Mouse (Mus musculus) kidney, postnatal 0 days (tissue): ENCODE data around the gene Tex14. TPM values are rescaled to one million over a fixed set of nuclear protein-coding genes. Genes with fewer than 3 reads are reported as not detected.
A peak's percentile ranks its signal among the peaks of the same experiment; 100 is the strongest.

ENCODE experiments used
- ATAC-seq: fragments of 200-750 bp; cut with Nextera tagmentation; replicated peaks from 2 replicates; pipeline ENCODE4 v1.8.0; 2017; ENCODE audit warnings: low read depth, moderate number of reproducible peaks, moderate TSS enrichment, moderate library complexity; ENCODE audit not compliant: low FRiP score
- DNase-seq: peaks from one replicate; pipeline ENCODE4 v3.0.0-alpha.2; 2016; ENCODE audit warnings: low spot score
- H3K27ac ChIP-seq: fragments of 300-500 bp; sonication (generic); 2 replicates; pipeline ENCODE4 v1.5.1; 2014; ENCODE audit warnings: mild to moderate bottlenecking
- H3K27me3 ChIP-seq: fragments of 300-500 bp; sonication (generic); 2 replicates; pipeline ENCODE4 v1.6.1; 2014; ENCODE audit warnings: low read length, mixed read lengths; ENCODE audit not compliant: insufficient read depth
- H3K36me3 ChIP-seq: fragments of 300-500 bp; sonication (generic); 2 replicates; pipeline ENCODE4 v1.6.1; 2014; ENCODE audit warnings: low read length, mixed read lengths; ENCODE audit not compliant: insufficient read depth
- H3K4me1 ChIP-seq: fragments of 300-500 bp; sonication (generic); replicated peaks from 2 replicates; pipeline ENCODE4 v1.6.1; 2014; ENCODE audit warnings: antibody characterized with exemption, low read length, mixed read lengths; ENCODE audit not compliant: insufficient read depth
- H3K4me2 ChIP-seq: fragments of 300-500 bp; sonication (generic); 2 replicates; pipeline ENCODE4 v1.6.1; 2014; ENCODE audit warnings: mild to moderate bottlenecking, low read length, moderate library complexity, mixed read lengths
- H3K4me3 ChIP-seq: fragments of 300-500 bp; sonication (generic); replicated peaks from 2 replicates; pipeline ENCODE4 v1.5.1; 2014; ENCODE audit warnings: low read depth, low read length
- H3K9ac ChIP-seq: fragments of 300-500 bp; sonication (generic); 2 replicates; pipeline ENCODE4 v1.6.1; 2014; ENCODE audit warnings: low read depth, low read length
- H3K9me3 ChIP-seq: fragments of 300-500 bp; sonication (generic); replicated peaks from 2 replicates; pipeline ENCODE4 v1.6.1; 2016; ENCODE audit warnings: low read length, inconsistent platforms, mixed read lengths
- CTCF ChIP-seq: IDR thresholded peaks from 2 replicates; pipeline ENCODE4 v1.5.1; 2016; ENCODE audit warnings: antibody characterized with exemption, low read depth, mild to moderate bottlenecking, moderate library complexity
- WGBS: fragments of 180-500 bp; shearing (Covaris S2); extraction: QIAGEN DNeasy Blood & Tissue Kit; methylation state at CpG from one replicate; pipeline ENCODE4 v1.1.7; 2014; 5-methylcytosine and 5-hydroxymethylcytosine counted together
- polyA plus RNA-seq: library from polyadenylated mRNA; unstranded; fragments of >200 nt; fragmentation: Nextera tagmentation; extraction: Ambion mirVana; gene quantifications from 2 replicates; pipeline ENCODE4 v1.2.1, GENCODE M21; 2015

Tex14 gene
- polyA plus RNA-seq, 1 experiment from 2014 or later, result 0.57 TPM

DNA sequence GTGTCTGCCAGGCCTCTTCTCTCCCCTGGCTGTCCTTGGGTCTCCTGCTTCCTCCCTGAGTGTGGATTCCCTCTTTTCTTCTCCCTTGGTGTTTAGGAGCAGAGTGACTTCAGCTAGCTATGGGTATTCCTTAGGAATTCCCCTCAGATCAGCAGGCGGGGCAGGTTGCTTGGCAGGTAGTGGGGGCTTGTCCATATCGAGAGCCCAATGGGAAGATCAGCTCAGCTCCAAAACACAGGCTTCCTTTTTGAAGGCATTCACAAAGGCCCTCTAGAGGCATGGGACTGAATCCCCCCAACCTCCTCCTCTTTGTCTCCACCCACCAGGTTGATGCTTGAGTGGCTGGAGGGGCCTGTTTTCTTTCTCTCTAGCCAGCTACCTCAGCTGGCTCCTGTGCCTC lies 191.6 kb downstream of the Tex14 start:
- peak; percentile 25; the same call in 1 of the 2 replicates for TF ChIP-seq CTCF
- Histone ChIP-seq H3K4me1 (peaks cover 18% of the 10 kb centered on the region; the same call in 1 of the 2 replicates), H3K4me2 (peak overlapping the region; percentile 97), H3K4me3 (0 out of 2 replicates have a peak overlapping the region, but pooled peaks have one; percentile 69), H3K36me3 (peaks cover 46% of the 10 kb centered on the region), H3K9ac (peak overlapping the region; percentile 72), H3K9me3 (no peaks in the 10 kb centered on the region), H3K27me3 (no peaks in the 10 kb centered on the region), H3K27ac (0 out of 2 replicates have a peak overlapping the region, but pooled peaks have one; percentile 75)
- DNase-seq (peak; percentile 37), ATAC-seq (no peak)
- WGBS, result 28% methylated on average over 2 of the region's 2 CpGs

DNA sequence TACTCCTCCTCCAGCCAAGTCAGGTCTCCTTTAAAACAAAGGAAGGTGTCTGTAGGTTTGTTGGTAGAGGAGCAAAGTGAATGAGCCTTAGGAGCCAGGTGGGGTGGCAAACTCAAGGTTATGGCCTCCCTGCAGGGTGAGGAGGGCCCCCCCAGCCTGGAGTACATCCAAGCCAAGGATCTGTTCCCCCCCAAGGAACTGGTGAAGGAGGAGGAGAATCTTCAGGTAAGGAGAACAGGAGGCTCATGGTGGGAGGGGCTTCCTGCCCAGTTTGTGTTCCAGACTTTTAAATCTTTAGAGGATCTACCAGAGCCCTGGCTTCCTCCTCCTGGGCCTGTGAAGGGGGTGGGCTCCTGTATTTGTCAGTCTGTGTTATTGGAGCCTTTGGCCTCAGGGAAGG lies 192.2 kb downstream of the Tex14 start:
- peaks cover 18% of the 10 kb centered on the region; the same call in 1 of the 2 replicates for H3K4me1 ChIP-seq
- H3K9ac ChIP-seq, result no peak overlapping the region
- no peak for TF ChIP-seq CTCF
- H3K27ac ChIP-seq, result no peak overlapping the region
- no peaks in the 10 kb centered on the region for H3K27me3 ChIP-seq
- no peaks in the 10 kb centered on the region for H3K9me3 ChIP-seq
- ATAC-seq (no peak), DNase-seq (no peak)
- peaks cover 51% of the 10 kb centered on the region for H3K36me3 ChIP-seq
- H3K4me2 ChIP-seq, result no peak overlapping the region
- H3K4me3 ChIP-seq, result no peak overlapping the region

DNA sequence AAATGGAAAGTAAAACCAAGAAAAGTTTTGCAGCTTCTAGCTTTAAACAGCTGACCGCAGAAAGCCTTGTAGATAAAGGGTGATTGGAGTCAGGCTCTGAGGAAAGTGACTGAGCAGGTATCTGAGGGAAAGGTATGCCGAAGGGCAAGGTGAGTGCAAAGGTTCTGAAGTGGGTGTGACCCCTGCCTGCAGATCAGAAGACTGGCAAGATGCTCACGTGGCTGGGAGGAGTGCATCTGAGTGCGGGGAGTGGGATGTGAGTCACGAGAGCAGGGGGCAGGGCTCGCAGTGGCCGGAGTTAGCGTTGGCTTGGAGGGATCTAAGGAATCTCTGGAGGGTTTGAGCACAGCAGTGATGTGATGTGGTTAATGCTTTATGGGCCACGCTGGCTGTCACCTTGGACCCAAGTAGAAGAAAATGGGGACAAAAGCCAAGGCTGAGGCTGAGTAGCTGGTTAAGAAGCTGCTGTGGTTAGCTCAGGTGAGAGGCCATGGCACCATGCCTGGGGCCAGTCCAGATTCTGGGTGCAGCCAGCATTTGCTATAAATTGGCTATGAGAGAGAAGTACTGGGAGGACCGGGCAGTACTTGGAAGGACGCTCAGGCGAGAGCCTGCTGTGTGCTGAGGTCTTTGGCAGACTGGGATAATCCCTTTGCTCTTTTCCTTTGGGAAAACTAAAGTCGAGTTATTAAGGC lies 194.7 kb downstream of the Tex14 start:
- no peak for ATAC-seq
- no peaks in the 10 kb centered on the region for H3K27me3 ChIP-seq
- WGBS, result 86% methylated on average over 13 of the region's 13 CpGs
- peaks cover 18% of the 10 kb centered on the region; the same call in 1 of the 2 replicates for H3K4me1 ChIP-seq
- no peak overlapping the region for H3K4me3 ChIP-seq
- no peak for DNase-seq
- H3K36me3 ChIP-seq, result peaks cover 70% of the 10 kb centered on the region
- H3K27ac ChIP-seq, result no peak overlapping the region
- no peak overlapping the region for H3K9ac ChIP-seq
- no peak overlapping the region for H3K4me2 ChIP-seq
- no peak for TF ChIP-seq CTCF
- no peaks in the 10 kb centered on the region for H3K9me3 ChIP-seq

DNA sequence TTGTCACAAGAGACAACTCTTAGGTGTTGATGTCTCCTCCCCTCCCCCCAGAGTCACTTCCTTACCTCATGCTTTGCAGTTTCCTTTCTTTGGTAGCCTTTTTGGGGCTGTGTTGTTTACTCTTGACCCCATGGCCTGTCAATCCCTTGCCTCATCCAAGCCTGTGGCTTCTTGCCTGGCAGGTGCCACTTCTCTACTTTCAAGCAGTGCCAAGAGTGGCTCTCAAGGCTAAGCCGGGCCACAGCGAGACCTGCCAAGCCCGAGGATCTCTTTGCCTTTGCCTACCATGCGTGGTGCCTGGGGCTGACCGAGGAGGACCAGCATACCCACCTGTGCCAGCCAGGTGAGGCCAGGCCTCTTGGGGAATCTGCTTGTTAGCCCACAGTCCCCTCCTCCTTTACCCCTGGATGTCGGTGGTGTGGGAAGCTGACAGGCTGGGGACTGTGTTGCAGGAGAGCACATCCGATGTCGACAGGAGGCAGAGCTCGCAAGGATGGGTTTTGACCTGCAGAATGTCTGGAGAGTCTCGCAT lies 195.5 kb downstream of the Tex14 start:
- ATAC-seq (no peak), DNase-seq (no peak)
- H3K27ac ChIP-seq, result no peak overlapping the region
- H3K9ac ChIP-seq, result no peak overlapping the region
- H3K36me3 ChIP-seq, result peaks cover 79% of the 10 kb centered on the region
- TF ChIP-seq CTCF, result no peak
- H3K4me2 ChIP-seq, result no peak overlapping the region
- no peaks in the 10 kb centered on the region for H3K27me3 ChIP-seq
- H3K9me3 ChIP-seq, result no peaks in the 10 kb centered on the region
- peaks cover 14% of the 10 kb centered on the region; the same call in 1 of the 2 replicates for H3K4me1 ChIP-seq
- no peak overlapping the region for H3K4me3 ChIP-seq
- WGBS, result 92% methylated on average over 10 of the region's 10 CpGs

DNA sequence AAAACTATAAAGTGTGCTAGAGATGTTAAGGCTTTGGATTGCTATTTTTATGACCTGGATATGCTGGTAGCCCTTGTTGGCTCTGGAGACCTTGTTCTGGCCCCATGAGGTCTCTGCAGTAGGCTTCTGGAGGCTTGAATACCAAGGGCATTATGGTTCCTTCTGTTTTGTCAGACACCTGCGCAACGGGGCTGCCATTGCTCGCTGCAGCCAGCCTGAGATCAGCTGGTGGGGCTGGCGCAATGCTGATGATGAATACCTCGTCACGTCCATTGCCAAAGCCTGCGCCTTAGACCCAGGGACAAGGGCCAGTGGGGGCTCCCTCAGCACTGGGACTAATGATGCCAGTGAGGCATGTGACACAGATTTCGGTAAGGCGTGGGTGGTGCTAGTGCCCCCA lies 197.4 kb downstream of the Tex14 start:
- no peak overlapping the region for H3K27ac ChIP-seq
- 0 out of 2 replicates have a peak, but pooled peaks cover 1% of the 10 kb centered on the region for H3K4me1 ChIP-seq
- no peak overlapping the region for H3K4me3 ChIP-seq
- 95% methylated on average over 9 of the region's 9 CpGs for WGBS
- no peak for TF ChIP-seq CTCF
- peaks cover 88% of the 10 kb centered on the region for H3K36me3 ChIP-seq
- no peaks in the 10 kb centered on the region for H3K27me3 ChIP-seq
- no peak overlapping the region for H3K9ac ChIP-seq
- ATAC-seq (no peak), DNase-seq (no peak)
- no peak overlapping the region for H3K4me2 ChIP-seq
- no peaks in the 10 kb centered on the region for H3K9me3 ChIP-seq

DNA sequence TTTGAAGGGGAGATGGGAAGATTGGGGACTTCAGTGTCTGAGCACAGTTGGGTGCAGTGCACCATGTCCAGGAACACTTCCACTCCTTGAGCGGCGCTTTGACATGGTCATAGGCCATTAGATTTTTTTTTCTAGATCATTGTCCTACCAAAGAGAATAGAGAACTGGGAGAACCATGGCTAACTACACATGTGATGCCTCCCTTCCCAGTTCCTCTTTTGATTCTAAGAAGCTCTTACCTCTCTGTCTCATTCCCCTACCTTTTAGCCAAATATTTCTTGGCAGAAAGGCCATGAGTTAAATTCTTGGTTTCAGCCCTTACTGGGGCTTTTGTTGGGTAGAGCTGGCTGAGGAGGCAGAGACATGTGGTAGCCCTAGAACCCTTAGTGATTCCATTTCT lies 198.7 kb downstream of the Tex14 start:
- H3K4me1 ChIP-seq, result no peaks in the 10 kb centered on the region
- H3K27me3 ChIP-seq, result no peaks in the 10 kb centered on the region
- H3K4me3 ChIP-seq, result no peak overlapping the region
- 95% methylated on average over 2 of the region's 2 CpGs for WGBS
- TF ChIP-seq CTCF, result no peak
- no peak overlapping the region for H3K4me2 ChIP-seq
- peaks cover 77% of the 10 kb centered on the region for H3K36me3 ChIP-seq
- DNase-seq, result no peak
- no peaks in the 10 kb centered on the region for H3K9me3 ChIP-seq
- no peak overlapping the region for H3K9ac ChIP-seq
- no peak for ATAC-seq
- no peak overlapping the region for H3K27ac ChIP-seq

Other genes starting within 250 kb of the Tex14 start
- 2.1 and 2.3 TPM in 2 replicates for gene Ppm1e, start 46.0 kb upstream of the Tex14 start, polyA plus RNA-seq
- gene Rad51c, start 111 bp upstream of the Tex14 start, polyA plus RNA-seq, result 3.5 and 4.7 TPM in 2 replicates
- not detected in 2 replicates for gene Gm11492, start 161.6 kb downstream of the Tex14 start, polyA plus RNA-seq
- gene Sept4, start 163.8 kb downstream of the Tex14 start, polyA plus RNA-seq, result 146 TPM in 2 replicates
- gene Mtmr4, start 187.1 kb downstream of the Tex14 start, polyA plus RNA-seq, result 19.8 and 21.0 TPM in 2 replicates
- 0.11 and 0.16 TPM in 2 replicates for gene Hsf5, start 212.1 kb downstream of the Tex14 start, polyA plus RNA-seq